Mouse (Mus musculus) liver, embryonic 13.5 days (tissue): ENCODE data around the gene Cysrt1. TPM values are rescaled to one million over a fixed set of nuclear protein-coding genes. Genes with fewer than 3 reads are reported as not detected.
A peak's percentile ranks its signal among the peaks of the same experiment; 100 is the strongest.
"Not testable (repeated sequence)": the region's sequence is repeated elsewhere in the genome, so short reads cannot be mapped to it uniquely, and the experiment has no call there.

Experiments
- ATAC-seq: fragments of 200-750 bp; cut with Nextera tagmentation; 2 replicates; pipeline ENCODE4 v1.8.0; 2017; ENCODE audit warnings: low read depth, mild to moderate bottlenecking, moderate number of reproducible peaks, moderate library complexity
- DNase-seq: peaks from one replicate; pipeline ENCODE4 v3.0.0; 2022
- H3K27ac ChIP-seq: fragments of 300-500 bp; sonication (generic); 2 replicates; pipeline ENCODE4 v1.5.1; 2015; ENCODE audit warnings: moderate library complexity, mild to moderate bottlenecking, inconsistent platforms
- H3K27me3 ChIP-seq: fragments of 300-500 bp; sonication (generic); 2 replicates; pipeline ENCODE4 v1.6.1; 2015; ENCODE audit warnings: mild to moderate bottlenecking, inconsistent platforms
- H3K36me3 ChIP-seq: fragments of 300-500 bp; sonication (generic); 2 replicates; pipeline ENCODE4 v1.6.1; 2015; ENCODE audit warnings: mild to moderate bottlenecking, inconsistent platforms
- H3K4me1 ChIP-seq: fragments of 300-500 bp; sonication (generic); replicated peaks from 2 replicates; pipeline ENCODE4 v1.6.1; 2015; ENCODE audit warnings: inconsistent platforms
- H3K4me2 ChIP-seq: fragments of 300-500 bp; sonication (generic); 2 replicates; pipeline ENCODE4 v1.6.1; 2015; ENCODE audit warnings: inconsistent platforms, mild to moderate bottlenecking, moderate library complexity
- H3K4me3 ChIP-seq: fragments of 300-500 bp; sonication (generic); replicated peaks from 2 replicates; pipeline ENCODE4 v1.5.1; 2015; ENCODE audit warnings: mild to moderate bottlenecking, inconsistent platforms
- H3K9ac ChIP-seq: fragments of 300-500 bp; sonication (generic); 2 replicates; pipeline ENCODE4 v1.6.1; 2015; ENCODE audit warnings: mild to moderate bottlenecking, inconsistent platforms
- H3K9me3 ChIP-seq: fragments of 300-500 bp; sonication (generic); replicated peaks from 2 replicates; pipeline ENCODE4 v1.6.1; 2016; ENCODE audit warnings: inconsistent platforms
- WGBS: fragments of 180-500 bp; shearing (Covaris S2); methylation state at CpG from one replicate; pipeline ENCODE4 v1.1.7; 2015; ENCODE audit not compliant: insufficient replicate concordance; 5-methylcytosine and 5-hydroxymethylcytosine counted together
- polyA plus RNA-seq: library from polyadenylated mRNA; unstranded; fragments of >200 nt; fragmentation: Nextera tagmentation; extraction: Ambion mirVana; gene quantifications from 2 replicates; pipeline ENCODE4 v1.2.1, GENCODE M21; 2015

Gene Cysrt1
- polyA plus RNA-seq, 1 experiment from 2014 or later = not detected

DNA sequence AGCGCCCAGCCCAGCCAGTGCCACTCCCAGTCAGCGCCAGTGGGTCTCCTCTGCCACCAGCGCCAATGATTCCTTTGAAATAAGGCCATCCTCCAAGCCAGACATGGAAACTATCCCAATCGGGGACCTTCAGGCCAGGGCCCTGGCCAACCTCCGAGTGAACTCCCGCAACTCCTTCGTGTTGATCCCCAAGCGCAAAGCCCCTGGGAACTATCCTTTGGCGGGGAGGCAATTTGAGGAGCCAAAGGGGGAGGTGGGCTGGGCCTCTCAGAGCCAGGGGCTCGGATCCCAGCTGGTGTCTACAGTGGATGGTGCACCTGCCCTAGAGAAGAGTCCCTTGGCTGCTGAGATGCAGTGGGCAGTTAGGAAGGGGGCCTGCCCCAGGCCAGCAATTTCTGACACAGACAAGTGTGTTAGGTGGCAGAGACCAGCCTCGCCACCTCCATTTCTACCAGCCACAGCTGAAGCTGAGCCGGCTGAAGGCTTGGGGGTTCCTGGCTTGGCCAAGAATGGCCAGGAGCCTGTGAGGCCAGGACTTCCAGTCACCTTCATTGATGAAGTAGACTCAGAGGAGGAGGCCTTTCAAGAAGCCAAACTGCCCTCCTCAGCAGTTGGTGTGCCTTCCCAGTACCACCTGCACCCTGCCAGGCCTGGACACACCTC, 21.5 kb upstream of the Cysrt1 start:
- Histone ChIP-seq H3K36me3 (peaks cover 7% of the 10 kb centered on the region), H3K27me3 (0 out of 2 replicates have a peak, but pooled peaks cover 10% of the 10 kb centered on the region), H3K9me3 (no peaks in the 10 kb centered on the region), H3K4me3 (peak overlapping the region; percentile 87), H3K4me1 (peaks cover 70% of the 10 kb centered on the region), H3K9ac (peak overlapping the region; percentile 87), H3K4me2 (peak overlapping the region; percentile 99), H3K27ac (peak overlapping the region; percentile 71; the same call in 1 of the 2 replicates)
- WGBS = 31% methylated on average over 12 of the region's 12 CpGs
- ATAC-seq = no peak
- DNase-seq = no peak

DNA sequence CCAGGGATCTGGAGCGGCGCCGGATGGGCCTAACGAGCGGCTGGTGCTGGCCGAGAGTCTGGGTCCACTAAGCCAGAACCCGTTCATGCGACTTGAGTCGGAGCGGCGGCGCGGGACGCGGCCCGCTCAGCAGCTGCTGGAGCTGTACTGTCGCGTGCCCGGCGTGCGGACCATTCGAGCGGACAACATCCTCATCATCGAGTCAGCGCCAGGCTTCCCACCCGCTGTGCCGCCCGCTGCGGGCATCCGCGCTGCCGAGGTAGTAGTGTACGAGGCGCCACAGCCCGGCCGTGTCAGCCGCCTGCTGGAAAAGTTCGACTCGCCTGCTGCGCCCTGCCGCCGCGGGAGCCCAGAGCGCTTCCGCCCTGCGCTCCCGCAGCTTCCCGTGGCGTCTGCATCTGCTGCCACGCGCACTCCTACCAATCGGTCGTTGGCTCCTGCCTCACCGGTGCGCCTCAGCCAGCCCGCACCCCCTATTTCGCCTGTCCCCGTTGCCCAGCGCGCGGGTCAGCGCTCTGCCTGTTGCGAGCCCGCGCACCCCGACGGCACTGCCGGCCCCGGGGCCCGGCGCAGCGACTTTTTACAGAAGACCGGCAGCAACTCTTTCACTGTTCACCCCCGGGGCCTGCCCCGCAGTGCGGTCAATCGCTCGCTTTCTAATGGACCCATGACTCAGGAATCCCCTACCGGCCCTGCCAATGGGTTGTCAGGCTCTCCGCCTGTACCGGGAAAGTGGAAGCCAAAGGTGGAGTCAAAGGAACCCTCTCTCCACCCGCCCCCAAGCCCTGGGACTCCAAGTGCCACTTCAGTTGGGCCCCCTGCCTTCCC, 20.8 kb upstream of the Cysrt1 start:
- under 1% methylated on average over 82 of the region's 82 CpGs for WGBS
- no peaks in the 10 kb centered on the region for H3K9me3 ChIP-seq
- peak overlapping the region; percentile 87 for H3K9ac ChIP-seq
- H3K27me3 ChIP-seq = 0 out of 2 replicates have a peak, but pooled peaks cover 10% of the 10 kb centered on the region
- H3K4me2 ChIP-seq = peak overlapping the region; percentile 99
- peak; percentile 13 for ATAC-seq
- DNase-seq = peak; percentile 45
- peaks cover 68% of the 10 kb centered on the region for H3K4me1 ChIP-seq
- H3K27ac ChIP-seq = peak overlapping the region; percentile 71
- peaks cover 2% of the 10 kb centered on the region; the same call in 1 of the 2 replicates for H3K36me3 ChIP-seq
- H3K4me3 ChIP-seq = peak overlapping the region; percentile 87

DNA sequence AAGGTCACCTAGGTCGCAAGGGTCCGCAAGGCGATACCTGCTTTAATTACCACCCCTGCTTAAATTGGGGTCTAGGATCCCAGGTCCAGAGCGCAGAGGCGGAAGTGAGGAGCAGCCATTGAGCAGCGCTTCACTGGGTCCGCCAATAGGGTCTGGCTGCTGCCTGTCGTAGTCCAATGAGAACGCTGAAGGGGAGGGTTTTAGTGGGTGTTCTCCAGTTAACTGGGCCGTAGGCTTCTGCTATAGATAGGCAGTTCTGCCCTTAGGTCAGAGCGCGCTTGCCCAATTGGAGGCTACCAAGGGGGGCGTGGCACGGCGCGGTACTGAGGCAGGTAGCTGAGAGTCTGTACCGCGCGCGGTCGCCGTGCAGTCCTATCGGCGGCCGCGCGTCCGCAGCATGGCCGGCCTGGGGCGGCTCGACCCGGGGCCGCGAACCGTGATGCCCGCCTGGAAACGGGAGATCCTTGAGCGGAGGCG, 20.1 kb upstream of the Cysrt1 start, which contains the start of gene Tprn:
Gene Tprn (plus strand): TSS at position 328 of the 477 bp plus-strand sequence.
- peak within 1 kb of the TSS; percentile 72 for H3K27ac ChIP-seq
- 0 out of 2 replicates have a peak, but pooled peaks cover 10% of the 10 kb centered on the region for H3K27me3 ChIP-seq
- no peaks in the 10 kb centered on the region for H3K36me3 ChIP-seq
- H3K4me1 ChIP-seq = peaks cover 61% of the 10 kb centered on the region
- WGBS = under 1% methylated on average over 39 of the region's 39 CpGs
- DNase-seq (peak; percentile 97), ATAC-seq (peak; percentile 98)
- H3K4me3 ChIP-seq = peak within 1 kb of the TSS; percentile 87
- peak within 1 kb of the TSS; percentile 99 for H3K4me2 ChIP-seq
- H3K9ac ChIP-seq = peak within 1 kb of the TSS; percentile 87
- no peaks in the 10 kb centered on the region for H3K9me3 ChIP-seq

DNA sequence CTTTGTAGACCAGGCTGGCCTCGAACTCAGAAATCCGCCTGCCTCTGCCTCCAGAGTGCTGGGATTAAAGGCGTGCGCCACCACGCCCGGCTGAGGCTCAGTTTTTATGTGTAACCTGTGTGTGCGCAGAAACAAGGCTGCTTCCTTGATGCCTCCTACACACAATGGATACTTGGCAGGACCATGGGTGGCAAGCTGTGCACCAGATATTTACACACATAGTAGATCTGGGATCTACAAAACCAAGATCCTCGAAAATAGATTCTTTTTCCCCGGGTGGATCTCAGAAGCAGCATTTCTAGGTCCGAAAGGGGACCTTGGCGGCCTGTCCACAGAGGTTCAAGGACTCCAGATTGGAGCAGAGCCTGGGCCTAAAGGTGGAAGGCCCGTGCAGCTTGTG, 19.6 kb upstream of the Cysrt1 start:
- Histone ChIP-seq H3K4me3 (peak overlapping the region; percentile 87), H3K4me1 (peaks cover 59% of the 10 kb centered on the region), H3K27ac (peak overlapping the region; percentile 72), H3K9ac (peak overlapping the region; percentile 69), H3K4me2 (peak overlapping the region; percentile 99), H3K36me3 (no peaks in the 10 kb centered on the region), H3K9me3 (no peaks in the 10 kb centered on the region), H3K27me3 (0 out of 2 replicates have a peak, but pooled peaks cover 10% of the 10 kb centered on the region)
- ATAC-seq = peak; percentile 2; the same call in 1 of the 2 replicates
- no peak for DNase-seq
- WGBS = 40% methylated on average over 12 of the region's 12 CpGs

DNA sequence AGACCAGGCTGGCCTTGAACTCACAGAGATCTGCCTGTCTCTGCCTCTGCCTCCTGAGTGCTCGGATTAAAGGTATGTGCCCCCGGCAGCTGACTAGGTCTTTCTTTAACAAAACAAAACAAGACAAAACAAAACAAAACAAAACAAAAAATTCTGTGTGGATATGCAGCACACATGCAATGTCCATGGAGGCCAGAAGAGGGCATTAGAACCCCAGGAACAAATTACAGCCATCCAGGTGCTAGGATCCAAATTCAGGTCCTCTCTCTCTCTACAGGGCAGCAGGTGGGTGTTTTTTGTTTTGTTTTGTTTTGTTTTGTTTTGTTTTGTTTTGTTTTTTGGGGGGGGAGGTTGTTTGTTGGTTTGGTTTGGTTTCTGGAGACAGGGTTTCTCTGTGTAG, 16.6 kb upstream of the Cysrt1 start:
- H3K4me3 ChIP-seq = no peak overlapping the region
- no peak for ATAC-seq
- no peaks in the 10 kb centered on the region for H3K36me3 ChIP-seq
- no peak overlapping the region for H3K9ac ChIP-seq
- H3K9me3 ChIP-seq = no peaks in the 10 kb centered on the region
- DNase-seq = no peak
- 50% methylated on average over 2 of the region's 2 CpGs for WGBS
- H3K4me1 ChIP-seq = peaks cover 49% of the 10 kb centered on the region
- 0 out of 2 replicates have a peak, but pooled peaks cover 6% of the 10 kb centered on the region for H3K27me3 ChIP-seq
- H3K4me2 ChIP-seq = no peak overlapping the region
- H3K27ac ChIP-seq = no peak overlapping the region

DNA sequence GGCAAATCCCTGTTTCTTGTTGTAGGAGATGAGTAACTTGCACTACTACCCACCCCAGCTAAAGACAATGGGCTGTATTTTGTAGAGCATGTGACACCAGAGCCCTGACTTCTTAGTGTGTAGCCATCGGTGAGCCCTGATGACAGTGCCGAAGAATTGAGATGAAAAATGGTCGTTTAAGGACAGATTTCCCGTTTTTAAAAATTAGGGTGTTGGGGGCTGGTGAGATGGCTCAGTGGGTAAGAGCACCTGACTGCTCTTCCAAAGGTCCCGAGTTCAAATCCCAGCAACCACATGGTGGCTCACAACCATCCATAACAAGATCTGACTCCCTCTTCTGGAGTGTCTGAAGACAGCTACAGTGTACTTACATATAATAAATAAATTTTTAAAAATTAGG, 15.0 kb upstream of the Cysrt1 start:
- 67% methylated on average over 5 of the region's 5 CpGs for WGBS
- not testable (repeated sequence) for H3K9ac ChIP-seq, H3K27ac ChIP-seq, H3K9me3 ChIP-seq, H3K4me2 ChIP-seq, H3K27me3 ChIP-seq, ATAC-seq, DNase-seq
- peaks cover 37% of the 10 kb centered on the region for H3K4me1 ChIP-seq
- H3K36me3 ChIP-seq = peaks cover 15% of the 10 kb centered on the region
- H3K4me3 ChIP-seq = 0 out of 2 replicates have a peak overlapping the region, but pooled peaks have one; percentile 2

DNA sequence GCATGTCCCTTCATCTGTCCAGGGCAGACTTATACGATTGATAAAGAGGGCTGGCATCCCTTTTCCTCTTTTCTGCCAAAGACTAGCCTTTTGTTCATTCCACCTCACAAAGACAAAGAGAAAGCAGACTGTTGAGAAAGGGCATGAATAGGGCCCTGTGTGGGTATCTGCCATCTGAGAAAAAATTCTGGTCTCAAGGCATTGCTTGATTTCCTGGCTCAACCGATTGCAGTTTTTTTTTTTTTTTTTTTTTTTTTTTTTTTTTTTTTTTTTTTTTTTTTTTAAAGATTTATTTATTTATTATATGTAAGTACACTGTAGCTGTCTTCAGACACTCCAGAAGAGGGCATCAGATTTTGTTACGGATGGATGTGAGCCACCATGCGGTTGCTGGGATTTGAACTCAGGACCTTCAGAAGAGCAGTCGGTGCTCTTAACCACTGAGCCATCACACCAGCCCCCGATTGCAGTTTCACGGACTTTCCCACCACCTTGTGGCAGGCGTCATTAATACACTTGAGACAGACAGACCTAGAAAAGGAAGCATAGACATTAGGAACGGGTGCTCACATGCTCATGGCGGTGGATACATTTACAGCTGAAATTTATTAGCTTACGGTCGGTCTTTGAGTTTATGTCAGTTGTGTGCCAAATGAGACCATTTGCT, 14.3 kb upstream of the Cysrt1 start:
- peaks cover 31% of the 10 kb centered on the region for H3K4me1 ChIP-seq
- not testable (repeated sequence) for ATAC-seq, H3K9me3 ChIP-seq, H3K27me3 ChIP-seq
- H3K36me3 ChIP-seq = peaks cover 22% of the 10 kb centered on the region
- DNase-seq = peak; percentile 52
- 35% methylated on average over 12 of the region's 12 CpGs for WGBS
- H3K4me2 ChIP-seq = peak overlapping the region; percentile 92
- H3K27ac ChIP-seq = peak overlapping the region; percentile 89
- peak overlapping the region; percentile 99 for H3K4me3 ChIP-seq
- peak overlapping the region; percentile 88 for H3K9ac ChIP-seq

DNA sequence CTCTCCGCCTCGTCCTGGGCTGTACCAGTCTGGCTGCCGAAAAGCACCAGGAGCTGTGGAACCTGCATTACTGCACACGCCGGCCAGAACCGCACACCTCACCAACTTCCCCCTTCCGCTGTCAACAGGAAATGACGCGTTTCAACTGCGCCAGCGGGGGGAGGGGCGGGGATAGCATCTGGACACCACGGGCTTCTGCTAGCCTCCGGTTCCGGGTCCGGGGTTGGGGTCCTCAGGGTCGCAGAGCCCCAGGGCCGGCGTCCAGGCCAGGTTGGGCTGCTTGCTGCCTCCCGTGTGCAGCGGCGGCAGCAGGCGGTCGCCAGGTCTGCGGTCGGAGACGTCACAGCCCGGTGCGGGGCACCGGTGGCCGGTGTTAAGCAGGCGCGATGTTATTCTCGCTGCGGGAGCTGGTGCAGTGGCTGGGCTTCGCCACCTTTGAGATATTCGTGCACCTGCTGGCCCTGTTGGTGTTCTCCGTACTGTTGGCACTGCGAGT, 13.1 kb upstream of the Cysrt1 start, which contains the start of gene Tmem203:
Gene Tmem203 (plus strand): TSS at position 156 of the 496 bp plus-strand sequence.
- Histone ChIP-seq H3K4me1 (peaks cover 29% of the 10 kb centered on the region), H3K27ac (peak within 1 kb of the TSS; percentile 89), H3K9ac (peak within 1 kb of the TSS; percentile 88), H3K9me3 (no peaks in the 10 kb centered on the region), H3K4me2 (peak within 1 kb of the TSS; percentile 92), H3K27me3 (no peaks in the 10 kb centered on the region), H3K36me3 (peaks cover 34% of the 10 kb centered on the region), H3K4me3 (peak within 1 kb of the TSS; percentile 99)
- ATAC-seq (peak; percentile 85), DNase-seq (peak; percentile 85)
- under 1% methylated on average over 39 of the region's 39 CpGs for WGBS

DNA sequence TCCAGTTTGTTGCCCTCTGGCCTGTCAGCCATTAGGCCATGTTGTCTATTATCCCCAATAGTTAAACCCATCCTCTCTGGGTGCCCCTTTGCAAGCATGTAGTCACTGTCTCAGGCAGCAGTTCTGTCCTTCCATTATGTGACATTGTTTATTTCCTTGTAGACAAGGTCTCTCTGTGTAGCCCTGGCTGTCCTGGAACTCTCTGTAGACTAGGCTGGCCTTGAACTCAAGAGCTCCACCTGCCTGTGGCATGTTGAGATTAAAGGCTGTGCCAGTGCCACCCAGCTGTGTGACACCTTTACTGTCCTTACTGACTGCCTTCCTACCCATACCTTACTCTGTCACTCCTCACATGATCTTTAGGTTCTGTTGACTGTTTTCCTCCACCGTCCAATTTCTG, 10.1 kb upstream of the Cysrt1 start:
- Histone ChIP-seq H3K4me3 (no peak overlapping the region), H3K27ac (no peak overlapping the region), H3K9me3 (no peaks in the 10 kb centered on the region), H3K27me3 (no peaks in the 10 kb centered on the region), H3K4me1 (peaks cover 23% of the 10 kb centered on the region), H3K9ac (no peak overlapping the region), H3K36me3 (peaks cover 64% of the 10 kb centered on the region), H3K4me2 (no peak overlapping the region)
- no peak for DNase-seq
- 74% methylated on average over 1 of the region's 1 CpGs for WGBS
- ATAC-seq = no peak

DNA sequence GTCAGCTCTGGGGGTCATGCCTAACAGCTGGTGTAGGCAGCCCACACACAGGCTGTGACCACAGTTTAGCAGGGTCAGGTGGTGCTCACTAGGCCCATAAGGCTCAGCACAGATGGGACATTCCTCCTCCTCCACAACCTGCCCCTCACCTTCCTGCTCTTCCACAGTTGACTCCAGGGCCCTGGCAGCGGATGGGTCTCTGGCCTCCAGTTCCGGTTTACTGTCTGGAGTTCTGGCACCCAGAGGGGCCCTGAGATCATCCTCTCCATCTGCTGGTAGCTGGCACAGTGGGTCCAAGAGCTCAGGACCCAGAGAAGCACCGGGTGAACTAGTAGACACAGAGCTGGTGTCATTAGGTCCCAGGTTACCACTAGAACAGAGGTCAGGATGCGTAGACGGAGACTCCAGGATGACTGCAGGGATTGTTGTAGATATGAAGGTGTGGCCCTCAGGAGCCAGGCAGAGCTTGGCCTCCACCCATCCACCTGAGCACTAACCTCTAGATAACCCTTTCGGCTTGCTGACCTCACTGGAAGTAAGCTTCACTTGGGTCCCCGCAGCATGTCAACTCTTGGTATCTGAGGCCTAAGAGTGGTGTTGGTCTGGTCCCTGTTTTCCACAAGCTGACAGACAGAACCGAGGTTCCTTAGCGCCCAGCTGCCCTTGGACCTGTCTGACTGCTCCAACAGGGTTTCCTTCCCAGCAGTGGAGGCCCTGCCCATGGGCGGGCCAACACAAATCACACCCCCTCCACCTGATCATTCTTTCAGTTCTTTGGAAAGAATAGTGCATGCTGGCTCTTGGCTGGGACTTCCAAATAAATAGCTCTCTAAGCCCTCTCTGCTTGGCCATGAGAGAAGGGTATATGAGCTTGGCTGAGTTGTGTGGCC, 4.2 kb upstream of the Cysrt1 start, which contains the start of gene AL732309.1:
Gene AL732309.1 (minus strand): TSS at position 681 of the 890 bp plus-strand sequence.
- H3K4me1 ChIP-seq = peaks cover 15% of the 10 kb centered on the region
- H3K9ac ChIP-seq = no peak within 1 kb of the TSS
- H3K4me2 ChIP-seq = no peak within 1 kb of the TSS
- H3K27ac ChIP-seq = no peak within 1 kb of the TSS
- ATAC-seq = no peak
- H3K36me3 ChIP-seq = peaks cover 58% of the 10 kb centered on the region
- peaks cover 30% of the 10 kb centered on the region for H3K27me3 ChIP-seq
- DNase-seq = no peak
- no peaks in the 10 kb centered on the region for H3K9me3 ChIP-seq
- H3K4me3 ChIP-seq = no peak within 1 kb of the TSS
- WGBS = 83% methylated on average over 10 of the region's 10 CpGs
